Mouse (Mus musculus) CH12.LX (cell line): ENCODE measurements at regions not wholly inside any gene's neighbourhood (a gene's known extent, or its start where the extent isn't known, plus 50 kb on each side); places are given as distances from the start of the nearest gene placed in this dataset.

Source experiments
- DNase-seq: peaks from one replicate; pipeline ENCODE4 v3.0.0-alpha.2; 2013; ENCODE audit errors: extremely low read depth
- H3K27ac ChIP-seq: 2 replicates; pipeline ENCODE4 v1.5.1; 2012; ENCODE audit warnings: low read depth, mild to moderate bottlenecking, control low read depth, moderate library complexity; ENCODE audit not compliant: insufficient read depth
- H3K27me3 ChIP-seq: replicated peaks from 2 replicates; pipeline ENCODE3; 2012; ENCODE audit warnings: inconsistent platforms
- H3K36me3 ChIP-seq, 2 experiments: replicated peaks in 1 of 2; 2 replicates each; pipeline versions ENCODE3 to v1.6.1; 2012; ENCODE audit warnings: inconsistent platforms in 1 of 2, low read length in 1 of 2, mild to moderate bottlenecking in 1 of 2, mixed read lengths in 1 of 2, moderate library complexity in 1 of 2; ENCODE audit not compliant: control insufficient read depth in 1 of 2, insufficient read depth in 1 of 2
- H3K4me1 ChIP-seq, 2 experiments: 2 replicates each; pipeline ENCODE4 v1.6.1; 2012; ENCODE audit warnings: inconsistent platforms in 1 of 2, moderate library complexity in 1 of 2; ENCODE audit not compliant: insufficient read depth in 2 of 2, control insufficient read depth in 1 of 2
- H3K4me2 ChIP-seq: 2 replicates; pipeline ENCODE4 v1.6.1; 2012; ENCODE audit warnings: low read depth, mild to moderate bottlenecking, control low read depth; ENCODE audit not compliant: poor library complexity, insufficient read depth, severe bottlenecking
- H3K4me3 ChIP-seq, 3 experiments: fragments of 150-350 bp in 1 of 3; sonication (generic) in 1 of 3; replicated peaks in 1 of 3; 2 replicates each; pipeline versions ENCODE3 to v1.5.1; 2011 to 2012; ENCODE audit warnings: low read depth in 2 of 3, low read length in 2 of 3, mild to moderate bottlenecking in 2 of 3, moderate library complexity in 2 of 3, control low read depth in 1 of 3, improper control_type of control experiment in 1 of 3, inconsistent platforms in 1 of 3, mixed read lengths in 1 of 3; ENCODE audit not compliant: poor library complexity in 1 of 3
- H3K79me2 ChIP-seq: replicated peaks from 2 replicates; pipeline ENCODE4 v1.6.1; 2012; ENCODE audit warnings: mild to moderate bottlenecking, moderate library complexity; ENCODE audit not compliant: control insufficient read depth, poor library complexity, insufficient read depth, severe bottlenecking; ENCODE audit errors: extremely low read depth
- H3K9ac ChIP-seq: 2 replicates; pipeline ENCODE4 v1.6.1; 2012; ENCODE audit warnings: low read depth, mild to moderate bottlenecking, control low read depth, moderate library complexity; ENCODE audit not compliant: insufficient read depth
- H3K9me3 ChIP-seq: replicated peaks from 2 replicates; pipeline ENCODE3; 2012; ENCODE audit warnings: low read length, inconsistent platforms, mixed read lengths
- BHLHE40 ChIP-seq: IDR thresholded peaks from 2 replicates; pipeline ENCODE4 v1.6.1; 2011; ENCODE audit warnings: mild to moderate bottlenecking, low read depth, low read length, improper control_type of control experiment
- E2F4 ChIP-seq: IDR thresholded peaks from 2 replicates; pipeline ENCODE4 v1.6.1; 2011; ENCODE audit warnings: low read depth, low read length, improper control_type of control experiment; ENCODE audit not compliant: insufficient replicate concordance
- HCFC1 ChIP-seq: IDR thresholded peaks from 2 replicates; pipeline ENCODE4 v1.6.1; 2012; ENCODE audit warnings: low read depth, mild to moderate bottlenecking, inconsistent platforms, low read length, improper control_type of control experiment
- IRF4 ChIP-seq: IDR thresholded peaks from 2 replicates; pipeline ENCODE4 v1.6.1; 2014; ENCODE audit warnings: low read depth, mild to moderate bottlenecking, inconsistent platforms, low read length, improper control_type of control experiment
- JUND ChIP-seq: conservative IDR thresholded peaks from 2 replicates; pipeline ENCODE4 v1.6.1; 2011; ENCODE audit warnings: low read depth, low read length, improper control_type of control experiment
- KAT2A ChIP-seq: IDR thresholded peaks from 2 replicates; pipeline ENCODE4 v1.6.1; 2012; ENCODE audit warnings: low read length, improper control_type of control experiment, inconsistent platforms; ENCODE audit not compliant: insufficient replicate concordance
- MAFK ChIP-seq: IDR thresholded peaks from 2 replicates; pipeline ENCODE4 v1.6.1; 2011; ENCODE audit warnings: low read length, improper control_type of control experiment; ENCODE audit not compliant: insufficient replicate concordance
- MAZ ChIP-seq: IDR thresholded peaks from 2 replicates; pipeline ENCODE4 v1.6.1; 2012; ENCODE audit warnings: low read depth, mild to moderate bottlenecking, inconsistent platforms, low read length, improper control_type of control experiment, moderate library complexity
- MEF2A ChIP-seq: IDR thresholded peaks from 2 replicates; pipeline ENCODE4 v1.6.1; 2014; ENCODE audit warnings: low read depth, mild to moderate bottlenecking, inconsistent platforms, low read length, improper control_type of control experiment, borderline replicate concordance
- MYC ChIP-seq: IDR thresholded peaks from 2 replicates; pipeline ENCODE4 v1.6.1; 2011; ENCODE audit warnings: low read depth, mild to moderate bottlenecking, improper control_type of control experiment, low read length
- NELFE ChIP-seq: IDR thresholded peaks from 2 replicates; pipeline ENCODE4 v1.6.1; 2011; ENCODE audit warnings: low read depth, low read length, improper control_type of control experiment
- PAX5 ChIP-seq: IDR thresholded peaks from 2 replicates; pipeline ENCODE4 v1.6.1; 2012; ENCODE audit warnings: low read length, inconsistent platforms, mixed read lengths
- RAD21 ChIP-seq: IDR thresholded peaks from 2 replicates; pipeline ENCODE4 v1.6.1; 2011; ENCODE audit warnings: low read depth, mild to moderate bottlenecking, low read length, improper control_type of control experiment, moderate library complexity
- RCOR1 ChIP-seq: conservative IDR thresholded peaks from 2 replicates; pipeline ENCODE4 v1.6.1; 2012; ENCODE audit warnings: low read depth, mild to moderate bottlenecking, inconsistent platforms, low read length, improper control_type of control experiment
- SIN3A ChIP-seq: IDR thresholded peaks from 2 replicates; pipeline ENCODE4 v1.6.1; 2012; ENCODE audit warnings: low read length, improper control_type of control experiment, inconsistent platforms
- SMC3 ChIP-seq: IDR thresholded peaks from 2 replicates; pipeline ENCODE4 v1.6.1; 2011; ENCODE audit warnings: low read depth, low read length, improper control_type of control experiment
- TBP ChIP-seq: conservative IDR thresholded peaks from 2 replicates; pipeline ENCODE4 v1.6.1; 2011; ENCODE audit warnings: low read depth, low read length, improper control_type of control experiment
- TCF12 ChIP-seq: IDR thresholded peaks from 2 replicates; pipeline ENCODE4 v1.6.1; 2014; ENCODE audit warnings: low read depth, mild to moderate bottlenecking, inconsistent platforms, low read length, improper control_type of control experiment
- UBTF ChIP-seq: IDR thresholded peaks from 2 replicates; pipeline ENCODE4 v1.6.1; 2012; ENCODE audit warnings: low read depth, mild to moderate bottlenecking, inconsistent platforms, low read length, improper control_type of control experiment, moderate library complexity
- ZKSCAN1 ChIP-seq: IDR thresholded peaks from 2 replicates; pipeline ENCODE4 v1.6.1; 2012; ENCODE audit warnings: low read depth, inconsistent platforms, low read length, improper control_type of control experiment, borderline replicate concordance
- ZMIZ1 ChIP-seq: IDR thresholded peaks from 2 replicates; pipeline ENCODE4 v1.6.1; 2012; ENCODE audit warnings: low read depth, mild to moderate bottlenecking, inconsistent platforms, low read length, improper control_type of control experiment
- ZNF384 ChIP-seq: IDR thresholded peaks from 2 replicates; pipeline ENCODE4 v1.6.1; 2012; ENCODE audit warnings: low read depth, low read length, improper control_type of control experiment, inconsistent platforms
- dilution Hi-C: fragments of 300-500 bp; cut with MboI; formaldehyde crosslinking; loops from 2 replicates; pipeline ENCODE4 v1.14.3; 2020; ENCODE audit warnings: low sequenced_read_pairs; ENCODE audit not compliant: extremely low pct_unique_long_range_greater_than_20kb, extremely low pct_ligation_motif_present
- in situ Hi-C: fragments of 300-500 bp; cut with MboI; formaldehyde crosslinking; loops from 3 replicates; pipeline ENCODE4 v1.14.3; 2019; ENCODE audit warnings: low sequenced_read_pairs, low pct_ligation_motif_present, low pct_unique_long_range_greater_than_20kb, mixed read lengths

GRCm38 (mm10) chr16:93143164-93143563 lies 317.2 kb upstream of the Runx1 start:
- no peaks in the 10 kb centered on the region for H3K36me3 ChIP-seq
- peaks cover 0 to 10% of the 10 kb centered on the region in 2 experiments; a peak in 2 of 4 replicates for H3K4me1 ChIP-seq
- dilution Hi-C loops: no loop called here
- H3K9ac ChIP-seq: no peak overlapping the region
- in situ Hi-C loops: loop anchor here (25.0 kb wide), 2 partner anchors 306 to 581 kb away; partner anchors contain the start of gene Runx1
- H3K4me3 ChIP-seq: no peak overlapping the region
- H3K79me2 ChIP-seq: no peaks in the 10 kb centered on the region
- H3K27ac ChIP-seq: no peak overlapping the region
- H3K9me3 ChIP-seq: no peaks in the 10 kb centered on the region
- no peaks in the 10 kb centered on the region for H3K27me3 ChIP-seq
- no peak overlapping the region for H3K4me2 ChIP-seq
- no peak for DNase-seq
- TF ChIP-seq MAZ (no peak), MEF2A (no peak), SMC3 (no peak), PAX5 (no peak), KAT2A (no peak), BHLHE40 (no peak), IRF4 (no peak), MYC (no peak), RAD21 (no peak), UBTF (no peak), ZMIZ1 (no peak), NELFE (no peak), ZNF384 (no peak), HCFC1 (no peak), E2F4 (no peak), TCF12 (no peak), SIN3A (no peak), ZKSCAN1 (no peak), JUND (no peak), RCOR1 (no peak)

GRCm38 (mm10) chr16:93141967-93142366 lies 316.0 kb upstream of the Runx1 start:
- Histone ChIP-seq H3K36me3 (no peaks in the 10 kb centered on the region), H3K9me3 (no peaks in the 10 kb centered on the region), H3K4me2 (no peak overlapping the region), H3K4me3 (no peak overlapping the region), H3K9ac (no peak overlapping the region), H3K4me1 (peaks cover 0 to 10% of the 10 kb centered on the region in 2 experiments; a peak in 2 of 4 replicates)
- in situ Hi-C loops: loop anchor here (25.0 kb wide), 2 partner anchors 305 to 580 kb away; partner anchors contain the start of gene Runx1
- dilution Hi-C loops: no loop called here
- TF ChIP-seq TBP: no peak
- no peak for TF ChIP-seq MAFK
- TF ChIP-seq PAX5: no peak
- TF ChIP-seq, all 38 proteins: peak for 0
- H3K79me2 ChIP-seq: no peaks in the 10 kb centered on the region
- no peak for DNase-seq
- H3K27me3 ChIP-seq: no peaks in the 10 kb centered on the region
- H3K27ac ChIP-seq: no peak overlapping the region
